Mouse (Mus musculus): ENCODE measurements around the gene 4933405L10Rik. TPM values are rescaled to one million over a fixed set of nuclear protein-coding genes. Genes with fewer than 3 reads are reported as not detected.

4933405L10Rik gene
- polyA plus RNA-seq, 1 experiment, result not detected

- Histone ChIP-seq H3K4me3 (ENCODE audit: low read depth, low read length) (no peak overlapping the region), H3K36me3 (ENCODE audit: control insufficient read depth, insufficient read depth, low read length) (peaks cover 4% of the 10 kb centered on the region; the same call in 1 of the 2 replicates), H3K27me3 (ENCODE audit: control insufficient read depth, insufficient read depth, low read length) (no peaks in the 10 kb centered on the region), H3K4me1 (ENCODE audit: control insufficient read depth, insufficient read depth, insufficient read length, low read length) (no peaks in the 10 kb centered on the region; the same call in 1 of the 2 replicates), H3K27ac (ENCODE audit: insufficient read depth, low read depth, low read length) (no peak overlapping the region)
- WGBS, result 39% methylated on average over 14 of the region's 14 CpGs
- TF ChIP-seq POLR2A (IDR thresholded peaks at IDR 0.05; ENCODE audit: low read depth, low read length), result no peak
- TF ChIP-seq CTCF (IDR thresholded peaks at IDR 0.05; ENCODE audit: extremely low read depth, insufficient read length, insufficient replicate concordance, low read depth, low read length), result no peak
These were observed 19.2 kb upstream of the 4933405L10Rik start for GRCm38 (mm10) chr8:105688242-105688752.

- 76% methylated on average over 35 of the region's 35 CpGs for WGBS
- H3K36me3 ChIP-seq (ENCODE audit: control insufficient read depth, insufficient read depth, low read length), result no peaks in the 10 kb centered on the region
- H3K27ac ChIP-seq (ENCODE audit: insufficient read depth, low read depth, low read length), result no peak overlapping the region
- TF ChIP-seq CTCF (IDR thresholded peaks at IDR 0.05; ENCODE audit: extremely low read depth, insufficient read length, insufficient replicate concordance, low read depth, low read length) (no peak), POLR2A (IDR thresholded peaks at IDR 0.05; ENCODE audit: low read depth, low read length) (no peak)
- peaks cover 7% of the 10 kb centered on the region; the same call in 1 of the 2 replicates for H3K27me3 ChIP-seq (ENCODE audit: control insufficient read depth, insufficient read depth, low read length)
- H3K4me3 ChIP-seq (ENCODE audit: low read depth, low read length), result no peak overlapping the region
- peaks cover 8% of the 10 kb centered on the region for H3K4me1 ChIP-seq (ENCODE audit: control insufficient read depth, insufficient read depth, insufficient read length, low read length)
These were observed 18.0 kb upstream of the 4933405L10Rik start for GRCm38 (mm10) chr8:105689256-105689982.

GRCm38 (mm10) chr8:105689983-105690360 is 17.5 kb upstream of the 4933405L10Rik start:
- H3K36me3 ChIP-seq (ENCODE audit: control insufficient read depth, insufficient read depth, low read length), result no peaks in the 10 kb centered on the region
- H3K27ac ChIP-seq (ENCODE audit: insufficient read depth, low read depth, low read length), result no peak overlapping the region
- peaks cover 8% of the 10 kb centered on the region for H3K4me1 ChIP-seq (ENCODE audit: control insufficient read depth, insufficient read depth, insufficient read length, low read length)
- TF ChIP-seq CTCF (IDR thresholded peaks at IDR 0.05; ENCODE audit: extremely low read depth, insufficient read length, insufficient replicate concordance, low read depth, low read length), result no peak
- no peak for TF ChIP-seq POLR2A (IDR thresholded peaks at IDR 0.05; ENCODE audit: low read depth, low read length)
- WGBS, result 94% methylated on average over 9 of the region's 9 CpGs
- H3K27me3 ChIP-seq (ENCODE audit: control insufficient read depth, insufficient read depth, low read length), result peaks cover 7% of the 10 kb centered on the region; the same call in 1 of the 2 replicates
- no peak overlapping the region for H3K4me3 ChIP-seq (ENCODE audit: low read depth, low read length)

- TF ChIP-seq POLR2A (IDR thresholded peaks at IDR 0.05; ENCODE audit: low read depth, low read length) (no peak), CTCF (IDR thresholded peaks at IDR 0.05; ENCODE audit: extremely low read depth, insufficient read length, insufficient replicate concordance, low read depth, low read length) (no peak)
- H3K4me3 ChIP-seq (ENCODE audit: low read depth, low read length), result no peak overlapping the region
- peaks cover 7% of the 10 kb centered on the region; the same call in 1 of the 2 replicates for H3K27me3 ChIP-seq (ENCODE audit: control insufficient read depth, insufficient read depth, low read length)
- 79% methylated on average over 14 of the region's 14 CpGs for WGBS
- H3K36me3 ChIP-seq (ENCODE audit: control insufficient read depth, insufficient read depth, low read length), result no peaks in the 10 kb centered on the region
- H3K27ac ChIP-seq (ENCODE audit: insufficient read depth, low read depth, low read length), result no peak overlapping the region
- peaks cover 8% of the 10 kb centered on the region for H3K4me1 ChIP-seq (ENCODE audit: control insufficient read depth, insufficient read depth, insufficient read length, low read length)
These were observed 16.5 kb upstream of the 4933405L10Rik start for GRCm38 (mm10) chr8:105690978-105691377.

GRCm38 (mm10) chr8:105692449-105693182 is 14.8 kb upstream of the 4933405L10Rik start:
- peaks cover 8% of the 10 kb centered on the region for H3K4me1 ChIP-seq (ENCODE audit: control insufficient read depth, insufficient read depth, insufficient read length, low read length)
- peaks cover 2% of the 10 kb centered on the region; the same call in 1 of the 2 replicates for H3K36me3 ChIP-seq (ENCODE audit: control insufficient read depth, insufficient read depth, low read length)
- TF ChIP-seq POLR2A (IDR thresholded peaks at IDR 0.05; ENCODE audit: low read depth, low read length), result no peak
- TF ChIP-seq CTCF (IDR thresholded peaks at IDR 0.05; ENCODE audit: extremely low read depth, insufficient read length, insufficient replicate concordance, low read depth, low read length), result no peak
- peaks cover 7% of the 10 kb centered on the region; the same call in 1 of the 2 replicates for H3K27me3 ChIP-seq (ENCODE audit: control insufficient read depth, insufficient read depth, low read length)
- H3K4me3 ChIP-seq (ENCODE audit: low read depth, low read length), result no peak overlapping the region
- no peak overlapping the region for H3K27ac ChIP-seq (ENCODE audit: insufficient read depth, low read depth, low read length)
- 91% methylated on average over 11 of the region's 11 CpGs for WGBS

GRCm38 (mm10) chr8:105693648-105694047 is 13.8 kb upstream of the 4933405L10Rik start:
- H3K4me1 ChIP-seq (ENCODE audit: control insufficient read depth, insufficient read depth, insufficient read length, low read length), result peaks cover 8% of the 10 kb centered on the region
- H3K4me3 ChIP-seq (ENCODE audit: low read depth, low read length), result peak overlapping the region; percentile 59
- no peak overlapping the region for H3K27ac ChIP-seq (ENCODE audit: insufficient read depth, low read depth, low read length)
- no peak for TF ChIP-seq CTCF (IDR thresholded peaks at IDR 0.05; ENCODE audit: extremely low read depth, insufficient read length, insufficient replicate concordance, low read depth, low read length)
- TF ChIP-seq POLR2A (IDR thresholded peaks at IDR 0.05; ENCODE audit: low read depth, low read length), result no peak
- H3K36me3 ChIP-seq (ENCODE audit: control insufficient read depth, insufficient read depth, low read length), result peaks cover 5% of the 10 kb centered on the region; the same call in 1 of the 2 replicates
- WGBS, result 19% methylated on average over 30 of the region's 30 CpGs
- peaks cover 7% of the 10 kb centered on the region; the same call in 1 of the 2 replicates for H3K27me3 ChIP-seq (ENCODE audit: control insufficient read depth, insufficient read depth, low read length)
